Mouse (Mus musculus): ENCODE measurements around the gene Mfsd4a.

GRCm38 (mm10) chr1:132085181-132086049, 17.6 kb upstream of the Mfsd4a start:
- TF ChIP-seq CTCF (IDR thresholded peaks at IDR 0.05; ENCODE audit: borderline replicate concordance, insufficient read depth, low read depth, low read length) (no peak), POLR2A (IDR thresholded peaks at IDR 0.05; ENCODE audit: borderline replicate concordance, insufficient read depth, low read length) (no peak)
